Mouse (Mus musculus): ENCODE results near the gene Amacr.

GRCm38 (mm10) chr15:10960267-10960666 is 21.3 kb upstream of the Amacr start:
- no peak for TF ChIP-seq CTCF (IDR thresholded peaks at IDR 0.05; ENCODE audit: extremely low read depth, insufficient read length, insufficient replicate concordance, low read depth, low read length)
- TF ChIP-seq POLR2A (IDR thresholded peaks at IDR 0.05; ENCODE audit: low read depth, low read length): no peak
